Mouse (Mus musculus) left cerebral cortex, postnatal 10 days (tissue): Measurements from ENCODE around the gene Rpl21. TPM values are rescaled to one million over a fixed set of nuclear protein-coding genes. Genes with fewer than 3 reads are reported as not detected.
A peak's percentile ranks its signal among the peaks of the same experiment; 100 is the strongest.
"Not testable (repeated sequence)": the region's sequence is repeated elsewhere in the genome, so short reads cannot be mapped to it uniquely, and the experiment has no call there.

Source experiments
- DNase-seq, 2 experiments: peaks; one replicate each; pipeline ENCODE4 v3.0.0; 2021 to 2022; ENCODE audit warnings: low spot score in 2 of 2, mixed read lengths in 1 of 2; ENCODE audit errors: extremely low spot score in 1 of 2
- intact Hi-C: fragments of 180-260 bp; cut with DNase I; formaldehyde crosslinking; loops from one replicate; pipeline ENCODE4 v1.15.1; 2025
- total RNA-seq, 2 experiments: library from RNA; stranded (reverse); gene quantifications; 2 replicates each; pipeline ENCODE4 v1.2.3; 2021

The Rpl21 gene
- total RNA-seq, 2 experiments from 2014 or later: 183 to 190 TPM

GRCm38 (mm10) chr5:146858772-146859171 is 26.1 kb downstream of the Rpl21 start:
- no peak for DNase-seq
- intact Hi-C loops: loop anchor here (5.0 kb wide), 1 partner anchor 34 kb away; no protein-coding TSS in a partner anchor

GRCm38 (mm10) chr5:146859246-146859645 is 26.6 kb downstream of the Rpl21 start:
- no peak for DNase-seq
- intact Hi-C loops: loop anchor here (5.0 kb wide), 1 partner anchor 33 kb away; no protein-coding TSS in a partner anchor

- intact Hi-C loops: no loop called here
- no peak for DNase-seq
These were observed 27.7 kb downstream of the Rpl21 start for GRCm38 (mm10) chr5:146860222-146860998.

- intact Hi-C loops: no loop called here
- DNase-seq: peak in 1 of 2 experiments; percentile 65
These were observed 28.9 kb downstream of the Rpl21 start for GRCm38 (mm10) chr5:146861588-146861987.

GRCm38 (mm10) chr5:146865511-146865910 is 32.8 kb downstream of the Rpl21 start:
- DNase-seq: no peak
- intact Hi-C loops: no loop called here

GRCm38 (mm10) chr5:146866277-146866676 is 33.6 kb downstream of the Rpl21 start:
- DNase-seq: no peak
- intact Hi-C loops: no loop called here

GRCm38 (mm10) chr5:146867246-146867945 is 34.7 kb downstream of the Rpl21 start:
- DNase-seq: peak; percentile 81 to 87
- intact Hi-C loops: no loop called here

GRCm38 (mm10) chr5:146867946-146868314 is 35.2 kb downstream of the Rpl21 start:
- DNase-seq: no peak
- intact Hi-C loops: no loop called here

- no peak for DNase-seq
- intact Hi-C loops: no loop called here
These were observed 40.4 kb downstream of the Rpl21 start for GRCm38 (mm10) chr5:146872981-146873631.

GRCm38 (mm10) chr5:146876024-146876423 is 43.3 kb downstream of the Rpl21 start:
- intact Hi-C loops: no loop called here

GRCm38 (mm10) chr5:146877882-146878281 is 45.2 kb downstream of the Rpl21 start:
- DNase-seq, intact Hi-C loops: not testable (repeated sequence)

More at GRCm38 (mm10) chr5:146876024-146876423, 43.3 kb downstream of the Rpl21 start:
- DNase-seq: no peak

GRCm38 (mm10) chr5:146882261-146882660 is 49.6 kb downstream of the Rpl21 start:
- intact Hi-C loops: no loop called here
- no peak for DNase-seq

GRCm38 (mm10) chr5:146883053-146883452 is 50.4 kb downstream of the Rpl21 start:
- DNase-seq: no peak
- intact Hi-C loops: no loop called here

GRCm38 (mm10) chr5:146883486-146884272 is 51.0 kb downstream of the Rpl21 start:
- intact Hi-C loops: no loop called here
- DNase-seq: no peak

Other genes starting within 250 kb of the Rpl21 start
- 10 to 100 TPM; 48.5 to 58.0 TPM for gene Gpr12, start 247.7 kb upstream of the Rpl21 start, total RNA-seq
- gene Usp12, start 37.9 kb upstream of the Rpl21 start, total RNA-seq: 10 to 100 TPM; 55.8 to 59.0 TPM
- gene Rasl11a, start 12.2 kb downstream of the Rpl21 start, total RNA-seq: 10 to 100 TPM in 1 of 2 experiments, 1 to 10 TPM in 1; 9.2 to 12.2 TPM
- gene Gtf3a, start 115.8 kb downstream of the Rpl21 start, total RNA-seq: 10 to 100 TPM; 31.0 to 32.9 TPM
- 10 to 100 TPM; 18.6 to 19.6 TPM for gene Mtif3, start 130.9 kb downstream of the Rpl21 start, total RNA-seq
- gene Lnx2, start 243.7 kb downstream of the Rpl21 start, total RNA-seq: 1 to 10 TPM; 5.6 to 6.2 TPM
- 10 to 100 TPM; 82.2 to 88.3 TPM for gene Polr1d, start 244.2 kb downstream of the Rpl21 start, total RNA-seq